Mouse (Mus musculus) embryo, embryonic 10 days (tissue): ENCODE measurements around the gene Adm2.

ENCODE experiments used
- DNase-seq: peaks from one replicate; pipeline ENCODE4 v3.0.0-alpha.2; 2015; ENCODE audit warnings: low spot score

Adm2 gene

GRCm38 (mm10) chr15:89313359-89313758 is 9.2 kb upstream of the Adm2 start:
- DNase-seq, result no peak

- DNase-seq, result no peak
Measured at GRCm38 (mm10) chr15:89314107-89314506, 8.4 kb upstream of the Adm2 start.

GRCm38 (mm10) chr15:89314511-89315189 is 7.9 kb upstream of the Adm2 start:
- DNase-seq, result peak; percentile 25

- DNase-seq, result peak; percentile 98
Measured at GRCm38 (mm10) chr15:89315190-89315731, 7.3 kb upstream of the Adm2 start, which contains the start of gene Sbf1. Gene Sbf1, minus strand, starts transcription at chr15:89315311.

GRCm38 (mm10) chr15:89316146-89316545 is 6.4 kb upstream of the Adm2 start:
- no peak for DNase-seq

GRCm38 (mm10) chr15:89321264-89321663 is 1.3 kb upstream of the Adm2 start:
- DNase-seq, result no peak

GRCm38 (mm10) chr15:89323656-89324055 is 1.1 kb downstream of the Adm2 start:
- DNase-seq, result no peak

- DNase-seq, result no peak
Measured at GRCm38 (mm10) chr15:89326441-89326840, 3.9 kb downstream of the Adm2 start.

- DNase-seq, result no peak
Measured at GRCm38 (mm10) chr15:89334271-89334670, 11.8 kb downstream of the Adm2 start, which contains the start of gene Miox. Gene Miox, plus strand, starts transcription at chr15:89334398.

- DNase-seq, result no peak
Measured at GRCm38 (mm10) chr15:89334774-89335537, 12.4 kb downstream of the Adm2 start.

GRCm38 (mm10) chr15:89336422-89336821 is 13.9 kb downstream of the Adm2 start:
- DNase-seq, result no peak

GRCm38 (mm10) chr15:89339696-89340095 is 17.2 kb downstream of the Adm2 start:
- DNase-seq, result no peak

GRCm38 (mm10) chr15:89340136-89340535 is 17.6 kb downstream of the Adm2 start:
- DNase-seq, result no peak

- DNase-seq, result no peak
Measured at GRCm38 (mm10) chr15:89341678-89342077, 19.2 kb downstream of the Adm2 start.

GRCm38 (mm10) chr15:89343325-89343724 is 20.8 kb downstream of the Adm2 start:
- DNase-seq, result no peak

GRCm38 (mm10) chr15:89350447-89350846 is 27.9 kb downstream of the Adm2 start:
- no peak for DNase-seq

- no peak for DNase-seq
Measured at GRCm38 (mm10) chr15:89351302-89351701, 28.8 kb downstream of the Adm2 start.

- no peak for DNase-seq
Measured at GRCm38 (mm10) chr15:89352054-89352453, 29.5 kb downstream of the Adm2 start.

- DNase-seq, result no peak
Measured at GRCm38 (mm10) chr15:89352795-89353194, 30.3 kb downstream of the Adm2 start.

- DNase-seq, result no peak
Measured at GRCm38 (mm10) chr15:89353837-89354236, 31.3 kb downstream of the Adm2 start.

- no peak for DNase-seq
Measured at GRCm38 (mm10) chr15:89354455-89354854, 31.9 kb downstream of the Adm2 start.

- DNase-seq, result peak; percentile 99
Measured at GRCm38 (mm10) chr15:89355241-89356187, 33.0 kb downstream of the Adm2 start, which contains the start of the genes Lmf2 and Ncaph2. Gene Lmf2, minus strand, starts transcription at chr15:89355659. Gene Ncaph2, plus strand, starts transcription at chr15:89355719.
